Mouse (Mus musculus): ENCODE measurements around the gene Pde4b.

- TF ChIP-seq POLR2A (IDR thresholded peaks at IDR 0.05; ENCODE audit: low read depth, low read length): no peak
- no peak for TF ChIP-seq CTCF (IDR thresholded peaks at IDR 0.05; ENCODE audit: extremely low read depth, insufficient read depth, insufficient read length, insufficient replicate concordance)
These were observed 488.8 kb downstream of the Pde4b start for GRCm38 (mm10) chr4:102576109-102576508.

All from spleen, adult 2 months (tissue).